Mouse (Mus musculus): ENCODE measurements at regions not wholly inside any gene's neighbourhood (a gene's known extent, or its start where the extent isn't known, plus 50 kb on each side); places are given as distances from the start of the nearest gene placed in this dataset.

DNA sequence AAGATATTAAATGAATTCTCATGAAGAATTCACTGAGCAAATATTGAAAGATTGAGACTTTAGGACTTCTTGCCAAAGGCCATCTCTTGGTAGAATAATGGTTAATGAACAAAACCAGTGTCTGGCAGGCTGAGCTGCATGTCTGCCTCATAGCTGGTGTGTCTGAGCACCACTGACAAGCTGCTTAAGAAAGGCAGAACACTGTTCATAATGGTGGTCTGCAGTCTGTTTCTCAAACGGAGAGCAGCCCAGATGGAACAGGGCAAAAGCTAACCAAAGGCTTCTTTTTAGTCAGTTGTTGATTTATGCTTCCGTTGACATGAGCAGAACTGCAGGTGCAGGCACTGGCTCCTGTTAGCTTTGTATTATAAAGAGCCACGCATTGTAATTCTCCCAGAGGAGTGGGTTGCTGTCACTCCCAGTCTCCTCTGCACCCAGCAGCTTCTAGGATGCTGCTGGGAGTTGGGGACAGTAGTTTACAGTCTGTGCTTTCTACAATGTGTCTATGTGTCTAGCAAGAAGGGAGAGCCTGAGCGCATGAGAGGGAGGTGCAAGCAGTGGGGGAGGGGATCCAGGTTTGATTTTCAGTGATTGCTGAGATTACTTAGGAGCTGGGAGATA lies 1084.2 kb upstream of the Luzp2 start:
- peak; percentile 32 for DNase-seq (ENCODE audit: low read depth, low spot score)

All from forelimb bud, embryonic 11.5 days (tissue).